Mouse (Mus musculus) heart, postnatal 0 days (tissue): ENCODE measurements around the gene Morn1.

Source experiments
- CTCF ChIP-seq: IDR thresholded peaks from 2 replicates; pipeline ENCODE4 v1.5.1; 2016; ENCODE audit warnings: antibody characterized with exemption, control low read depth, low read depth
- EP300 ChIP-seq: IDR thresholded peaks from 2 replicates; pipeline ENCODE4 v1.6.1; 2016; ENCODE audit warnings: antibody characterized with exemption, low read depth

DNA sequence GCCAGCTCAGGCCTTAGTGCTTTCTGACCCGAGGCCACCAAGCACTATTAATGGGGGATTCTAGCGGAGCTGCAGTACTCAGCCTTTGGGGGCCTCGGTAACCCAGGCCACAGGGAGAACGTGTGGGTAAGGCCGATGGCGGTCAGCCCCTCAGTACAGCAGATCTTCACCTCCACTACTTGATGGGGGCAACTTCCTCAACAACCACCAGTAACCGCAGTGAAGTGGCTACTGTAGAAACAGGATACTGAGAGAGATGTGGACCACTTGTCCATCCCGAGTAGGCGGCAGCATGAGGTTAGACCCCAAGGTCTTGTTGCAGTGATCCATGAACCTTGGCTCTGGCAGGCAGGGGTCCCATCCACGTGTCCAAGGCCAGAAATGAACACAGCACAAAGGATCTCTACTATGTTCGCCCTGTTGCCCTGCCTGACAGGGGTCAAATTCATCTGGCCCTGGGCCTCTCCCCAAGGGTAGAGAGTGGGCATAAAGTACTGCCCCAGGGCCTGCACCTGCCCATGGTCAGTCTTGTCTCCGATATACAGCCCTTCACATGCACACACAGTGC, 64.9 kb downstream of the Morn1 start:
- TF ChIP-seq CTCF (no peak), EP300 (no peak)
